Mouse (Mus musculus): ENCODE measurements around the gene Pcx. TPM values are rescaled to one million over a fixed set of nuclear protein-coding genes. Genes with fewer than 3 reads are reported as not detected.

Pcx gene
- polyA plus RNA-seq, 1 experiment from 2014 or later = 24.8 TPM

DNA sequence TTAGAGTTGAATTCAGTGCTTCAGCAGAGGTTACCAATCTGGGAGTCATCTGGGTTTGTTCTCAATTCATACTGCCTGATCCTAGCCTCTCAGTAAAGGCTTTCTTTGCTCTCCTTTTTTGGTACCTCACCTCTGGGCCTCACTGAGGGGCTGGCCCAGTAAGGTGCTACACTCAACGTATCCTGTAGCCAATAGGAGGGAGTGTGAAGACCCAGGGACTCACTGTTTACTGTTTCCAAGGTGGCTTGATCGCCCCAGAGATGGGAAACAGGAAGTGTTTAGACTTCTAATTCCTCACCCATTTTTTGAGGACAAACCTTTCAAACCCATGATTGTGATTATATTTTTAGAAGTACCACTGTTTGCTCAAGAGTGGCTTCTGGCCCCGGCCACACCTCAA is 48.7 kb downstream of the Pcx start:
- 54% methylated on average over 3 of the region's 3 CpGs for WGBS
- ATAC-seq (ENCODE audit: low FRiP score) = no peak
- peaks cover 20% of the 10 kb centered on the region for H3K4me1 ChIP-seq

DNA sequence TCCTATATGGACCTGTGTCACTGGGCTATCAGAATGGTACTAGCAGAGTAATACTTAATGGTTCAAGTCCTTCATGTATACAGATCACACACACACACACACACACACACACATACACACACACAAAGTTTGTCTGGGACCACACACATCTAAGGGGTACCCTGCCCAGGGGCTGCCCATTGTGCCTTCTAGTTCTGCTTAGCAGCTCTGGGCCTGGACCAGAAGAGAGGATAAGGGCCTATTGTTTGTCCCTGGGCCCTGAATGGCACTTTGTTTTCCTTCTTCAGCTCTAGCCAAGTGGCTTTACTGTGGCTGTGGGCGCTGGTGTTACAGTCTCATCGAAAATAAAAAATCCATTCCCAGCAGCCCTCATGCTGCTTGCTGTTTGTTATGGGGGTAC is 49.3 kb downstream of the Pcx start:
- 0 out of 2 replicates have a peak, but pooled peaks have one; percentile 22 for ATAC-seq (ENCODE audit: low FRiP score)
- Histone ChIP-seq H3K27ac (0 out of 2 replicates have a peak overlapping the region, but pooled peaks have one; percentile 48), H3K9ac (no peak overlapping the region), H3K4me2 (replicated peaks) (no peak overlapping the region), H3K36me3 (no peaks in the 10 kb centered on the region), H3K27me3 (no peaks in the 10 kb centered on the region), H3K4me3 (no peak overlapping the region), H3K4me1 (peaks cover 20% of the 10 kb centered on the region), H3K9me3 (replicated peaks) (no peaks in the 10 kb centered on the region)
- WGBS = 58% methylated on average over 2 of the region's 2 CpGs

More for the DNA sequence above, 48.7 kb downstream of the Pcx start:
- Histone ChIP-seq H3K27ac (no peak overlapping the region), H3K36me3 (no peaks in the 10 kb centered on the region), H3K4me2 (replicated peaks) (no peak overlapping the region), H3K9ac (no peak overlapping the region), H3K9me3 (replicated peaks) (no peaks in the 10 kb centered on the region), H3K4me3 (no peak overlapping the region), H3K27me3 (no peaks in the 10 kb centered on the region)

DNA sequence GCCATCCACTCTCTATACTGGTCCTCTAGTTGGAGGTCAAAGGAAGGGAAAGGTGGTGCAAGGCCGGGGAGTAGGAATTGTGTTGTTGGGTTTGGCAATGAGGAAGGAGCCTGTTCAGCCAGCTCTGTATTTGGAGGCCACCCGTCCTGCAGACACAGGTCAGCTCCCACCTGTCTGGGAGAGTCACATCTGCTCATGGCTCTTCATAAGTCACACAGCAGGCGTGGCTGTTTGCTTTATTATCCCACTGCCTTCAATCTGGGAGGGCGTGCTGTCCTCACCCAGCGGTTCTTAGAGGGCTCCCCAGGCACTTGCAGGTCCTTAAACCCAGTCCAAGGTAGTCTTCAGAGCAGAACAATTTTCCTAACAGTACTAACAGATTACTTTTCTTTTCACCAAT is 49.9 kb downstream of the Pcx start:
- no peaks in the 10 kb centered on the region for H3K9me3 ChIP-seq (replicated peaks)
- no peak for ATAC-seq (ENCODE audit: low FRiP score)
- H3K36me3 ChIP-seq = no peaks in the 10 kb centered on the region
- H3K4me1 ChIP-seq = peaks cover 20% of the 10 kb centered on the region
- no peak overlapping the region for H3K9ac ChIP-seq
- WGBS = 77% methylated on average over 5 of the region's 5 CpGs
- 0 out of 2 replicates have a peak overlapping the region, but pooled peaks have one; percentile 48 for H3K27ac ChIP-seq
- H3K4me2 ChIP-seq (replicated peaks) = no peak overlapping the region
- no peak overlapping the region for H3K4me3 ChIP-seq
- H3K27me3 ChIP-seq = no peaks in the 10 kb centered on the region

DNA sequence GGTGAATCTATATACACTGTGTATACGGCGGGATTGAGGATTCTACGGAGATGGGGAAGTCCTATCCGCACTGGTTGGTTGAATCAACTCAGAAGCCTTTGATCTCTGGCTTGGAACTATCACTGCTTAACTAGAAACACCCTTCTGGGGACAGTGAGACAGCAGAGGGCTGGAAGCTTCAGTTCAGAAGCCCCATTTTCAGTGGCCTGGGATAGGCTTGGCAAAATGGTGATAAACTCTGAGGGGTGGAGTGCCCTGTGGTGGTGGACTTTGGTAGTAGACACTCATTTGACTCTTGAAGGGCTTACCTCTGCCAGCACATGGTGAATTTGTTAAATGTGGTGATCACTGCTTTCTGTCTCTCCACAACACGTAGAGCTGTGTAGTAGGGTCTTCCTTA is 55.4 kb downstream of the Pcx start:
- no peak for ATAC-seq (ENCODE audit: low FRiP score)
- no peak overlapping the region for H3K27ac ChIP-seq
- no peaks in the 10 kb centered on the region for H3K4me1 ChIP-seq
- H3K9me3 ChIP-seq (replicated peaks) = no peaks in the 10 kb centered on the region
- no peak overlapping the region for H3K9ac ChIP-seq
- no peaks in the 10 kb centered on the region for H3K36me3 ChIP-seq
- H3K27me3 ChIP-seq = no peaks in the 10 kb centered on the region
- no peak overlapping the region for H3K4me2 ChIP-seq (replicated peaks)
- H3K4me3 ChIP-seq = no peak overlapping the region
- WGBS = 86% methylated on average over 5 of the region's 5 CpGs

DNA sequence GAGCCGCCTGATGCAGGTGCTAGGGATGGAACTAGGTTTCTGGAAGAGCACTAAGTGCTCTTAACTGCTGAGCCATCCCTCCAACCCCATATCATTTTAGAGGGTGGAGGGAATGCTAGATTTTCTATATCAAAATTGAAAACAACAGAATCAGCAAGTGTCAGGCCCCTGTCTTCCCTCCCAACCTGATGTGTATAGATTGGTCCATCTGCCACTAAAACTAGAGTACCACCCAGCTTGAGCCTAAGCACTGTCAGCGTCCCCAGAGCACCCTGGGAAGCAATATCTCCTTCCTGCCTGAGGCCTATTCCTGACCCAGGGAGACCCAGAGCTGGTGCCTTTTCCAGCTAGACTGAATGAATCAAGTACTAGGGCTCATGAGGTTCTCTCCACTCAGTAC is 56.6 kb downstream of the Pcx start:
- no peaks in the 10 kb centered on the region for H3K36me3 ChIP-seq
- no peaks in the 10 kb centered on the region for H3K4me1 ChIP-seq
- no peak overlapping the region for H3K4me3 ChIP-seq
- 79% methylated on average over 2 of the region's 2 CpGs for WGBS
- H3K4me2 ChIP-seq (replicated peaks) = no peak overlapping the region
- no peak for ATAC-seq (ENCODE audit: low FRiP score)
- H3K9ac ChIP-seq = 0 out of 2 replicates have a peak overlapping the region, but pooled peaks have one; percentile 4
- H3K27ac ChIP-seq = no peak overlapping the region
- no peaks in the 10 kb centered on the region for H3K9me3 ChIP-seq (replicated peaks)
- H3K27me3 ChIP-seq = no peaks in the 10 kb centered on the region

DNA sequence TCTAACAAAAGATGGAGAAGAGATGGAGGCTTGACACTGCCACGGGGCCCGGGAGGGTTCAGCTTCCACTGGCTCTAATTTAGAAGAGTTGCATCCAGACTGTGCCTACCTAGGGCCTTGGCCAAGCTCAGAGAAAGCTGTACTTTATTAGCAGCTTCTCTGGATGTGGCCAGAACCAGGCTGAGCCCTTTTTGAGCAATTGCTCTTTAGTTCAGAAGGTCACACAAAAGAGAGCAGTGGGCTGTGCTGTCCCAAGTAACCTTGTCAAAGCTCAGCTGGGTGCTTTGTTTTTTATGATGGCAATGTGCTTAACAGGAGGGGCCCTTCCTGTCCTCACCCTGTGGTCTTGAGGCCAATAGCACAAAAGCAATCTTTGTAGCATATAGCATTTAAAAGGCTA is 57.4 kb downstream of the Pcx start:
- Histone ChIP-seq H3K27ac (no peak overlapping the region), H3K4me2 (replicated peaks) (no peak overlapping the region), H3K4me1 (no peaks in the 10 kb centered on the region), H3K4me3 (no peak overlapping the region), H3K9me3 (replicated peaks) (no peaks in the 10 kb centered on the region), H3K27me3 (no peaks in the 10 kb centered on the region), H3K9ac (no peak overlapping the region), H3K36me3 (no peaks in the 10 kb centered on the region)
- ATAC-seq (ENCODE audit: low FRiP score) = no peak
- 89% methylated on average over 2 of the region's 2 CpGs for WGBS

DNA sequence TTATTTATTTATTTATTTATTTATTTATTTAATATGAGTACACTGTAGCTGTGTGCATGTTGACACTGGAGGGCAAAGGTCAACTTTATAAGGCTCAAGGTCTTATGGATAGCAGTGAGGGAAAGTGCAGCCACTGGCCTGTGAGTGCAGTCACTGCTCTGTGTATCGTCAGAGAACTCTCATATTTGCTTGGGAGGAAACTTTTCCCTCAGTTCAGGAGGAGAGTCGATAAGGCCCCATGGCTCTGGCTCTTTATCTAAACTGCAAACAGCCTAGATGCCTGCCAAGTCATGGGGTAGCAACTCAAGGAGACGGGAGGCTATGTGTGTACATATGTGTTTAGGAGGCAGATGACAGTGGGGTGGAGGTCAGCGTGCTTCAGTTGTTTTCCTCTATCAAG is 58.6 kb downstream of the Pcx start:
- H3K4me3 ChIP-seq = no peak overlapping the region
- no peak overlapping the region for H3K9ac ChIP-seq
- no peak overlapping the region for H3K27ac ChIP-seq

DNA sequence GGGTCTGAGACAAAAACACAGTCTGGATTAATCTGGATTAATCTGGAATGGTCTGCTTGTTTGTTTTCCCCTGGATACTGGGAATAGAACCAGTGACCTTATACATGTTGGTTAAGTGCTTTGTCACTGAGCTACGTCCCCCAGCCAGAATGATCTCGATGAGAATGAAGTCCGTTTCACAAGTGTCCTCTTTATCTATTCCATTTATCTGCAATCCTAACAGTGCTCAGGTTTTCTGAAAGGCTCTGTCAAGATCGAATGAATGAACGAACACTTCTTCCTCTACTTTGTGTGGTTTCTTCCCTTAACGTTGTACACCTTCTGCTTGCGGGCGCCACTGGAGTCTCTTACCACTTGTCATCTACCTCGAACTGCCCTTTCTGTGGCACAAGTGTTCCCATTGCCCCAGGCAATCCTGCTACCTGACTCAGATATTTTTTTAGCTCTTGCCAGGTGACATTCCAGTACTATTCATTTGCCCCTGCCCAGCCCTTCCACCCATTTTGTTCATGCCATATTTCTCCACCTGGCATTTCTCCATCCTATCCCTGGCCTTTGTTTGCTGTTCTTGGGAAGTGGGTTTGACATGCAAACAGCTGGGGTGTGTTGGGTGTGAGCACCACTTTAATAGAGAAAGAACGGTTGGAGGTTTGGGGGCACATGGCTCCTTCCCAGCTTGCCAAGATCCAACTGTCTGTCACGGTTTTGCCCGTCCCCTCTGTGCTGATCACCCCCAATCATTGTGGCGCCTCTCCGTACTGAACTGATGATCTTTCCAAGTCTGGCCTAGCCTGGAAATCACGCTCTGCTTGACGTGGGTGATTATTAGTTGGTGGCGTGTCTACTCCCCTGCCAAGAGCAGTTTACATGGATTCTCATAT is 59.3 kb downstream of the Pcx start:
- Histone ChIP-seq H3K4me3 (no peak overlapping the region), H3K4me2 (replicated peaks) (no peak overlapping the region), H3K9me3 (replicated peaks) (no peaks in the 10 kb centered on the region), H3K27ac (no peak overlapping the region), H3K27me3 (no peaks in the 10 kb centered on the region), H3K4me1 (no peaks in the 10 kb centered on the region), H3K9ac (no peak overlapping the region), H3K36me3 (no peaks in the 10 kb centered on the region)
- ATAC-seq (ENCODE audit: low FRiP score) = no peak
- WGBS = 88% methylated on average over 17 of the region's 17 CpGs

More for the DNA sequence above, 58.6 kb downstream of the Pcx start:
- Histone ChIP-seq H3K36me3 (no peaks in the 10 kb centered on the region), H3K9me3 (replicated peaks) (no peaks in the 10 kb centered on the region), H3K4me1 (no peaks in the 10 kb centered on the region), H3K27me3 (no peaks in the 10 kb centered on the region), H3K4me2 (replicated peaks) (no peak overlapping the region)
- 81% methylated on average over 4 of the region's 4 CpGs for WGBS
- ATAC-seq (ENCODE audit: low FRiP score) = no peak

DNA sequence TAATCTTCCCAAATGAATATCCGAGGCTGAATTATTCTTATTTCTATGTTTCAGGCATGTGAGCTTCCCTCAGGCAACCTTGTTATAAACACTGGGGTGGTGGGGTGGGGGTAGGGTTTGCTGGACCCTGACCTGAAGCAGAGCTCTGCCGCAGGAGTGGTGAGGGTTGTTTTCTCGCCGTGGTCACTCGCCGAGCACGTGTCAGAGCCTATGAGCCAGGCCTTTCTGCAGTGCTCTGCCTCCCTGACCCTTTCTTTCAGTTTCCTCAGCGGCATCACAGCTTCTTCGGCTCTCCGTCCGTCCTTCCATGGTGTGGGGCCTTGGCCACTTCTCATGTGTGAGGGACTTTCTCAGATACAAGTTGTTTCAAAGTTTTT is 60.0 kb downstream of the Pcx start:
- no peak overlapping the region for H3K27ac ChIP-seq
- H3K4me3 ChIP-seq = no peak overlapping the region
- H3K36me3 ChIP-seq = no peaks in the 10 kb centered on the region
- no peaks in the 10 kb centered on the region for H3K27me3 ChIP-seq
- no peak for ATAC-seq (ENCODE audit: low FRiP score)
- no peak overlapping the region for H3K4me2 ChIP-seq (replicated peaks)
- H3K4me1 ChIP-seq = no peaks in the 10 kb centered on the region
- 83% methylated on average over 11 of the region's 11 CpGs for WGBS
- H3K9ac ChIP-seq = no peak overlapping the region
- no peaks in the 10 kb centered on the region for H3K9me3 ChIP-seq (replicated peaks)

DNA sequence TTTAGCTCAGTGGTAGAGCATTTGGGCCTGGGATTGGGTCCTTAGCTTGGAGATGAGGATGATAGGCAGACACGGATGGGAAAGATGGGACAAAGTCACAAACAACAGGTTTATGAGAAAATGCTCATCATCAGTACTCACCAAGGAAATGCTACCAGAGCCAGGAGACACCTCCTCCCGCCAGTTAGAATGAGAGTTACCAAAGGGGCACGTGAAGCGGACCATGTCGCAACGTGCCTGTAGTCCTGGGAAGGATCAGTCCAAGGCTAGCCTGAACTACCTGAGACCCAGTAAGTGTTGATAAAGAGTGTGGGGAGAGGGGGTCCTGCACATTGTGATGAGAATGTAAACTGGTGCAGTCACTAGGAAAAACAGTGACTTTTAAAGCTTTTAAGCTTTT is 60.5 kb downstream of the Pcx start:
- Histone ChIP-seq H3K36me3 (no peaks in the 10 kb centered on the region), H3K4me3 (no peak overlapping the region), H3K27me3 (no peaks in the 10 kb centered on the region), H3K4me1 (no peaks in the 10 kb centered on the region), H3K4me2 (replicated peaks) (no peak overlapping the region), H3K27ac (no peak overlapping the region), H3K9me3 (replicated peaks) (no peaks in the 10 kb centered on the region), H3K9ac (no peak overlapping the region)
- WGBS = 86% methylated on average over 6 of the region's 6 CpGs
- no peak for ATAC-seq (ENCODE audit: low FRiP score)

DNA sequence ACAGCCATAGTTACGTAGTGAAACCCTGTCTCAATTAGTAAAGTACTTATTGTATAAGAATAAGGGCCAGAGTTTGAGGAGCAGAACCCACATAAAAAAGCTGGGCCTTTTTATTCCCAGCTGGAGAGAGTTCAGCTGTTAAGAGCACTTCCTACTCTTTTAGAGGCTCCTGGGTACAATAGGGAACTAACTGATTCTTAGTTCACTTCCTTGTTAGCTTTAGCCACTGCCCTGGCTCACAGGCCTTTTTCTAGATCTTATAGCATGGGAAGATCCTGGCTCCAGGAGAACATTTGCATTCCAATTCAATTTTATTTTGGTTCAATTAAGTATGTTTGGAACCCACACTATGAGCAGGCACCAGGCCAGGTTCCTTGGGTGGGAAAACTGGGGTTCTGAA is 61.4 kb downstream of the Pcx start:
- Histone ChIP-seq H3K4me1 (no peaks in the 10 kb centered on the region), H3K36me3 (no peaks in the 10 kb centered on the region), H3K4me3 (no peak overlapping the region), H3K27me3 (no peaks in the 10 kb centered on the region), H3K9me3 (replicated peaks) (no peaks in the 10 kb centered on the region), H3K9ac (no peak overlapping the region), H3K4me2 (replicated peaks) (no peak overlapping the region), H3K27ac (no peak overlapping the region)
- ATAC-seq (ENCODE audit: low FRiP score) = no peak
- 76% methylated on average over 1 of the region's 1 CpGs for WGBS

DNA sequence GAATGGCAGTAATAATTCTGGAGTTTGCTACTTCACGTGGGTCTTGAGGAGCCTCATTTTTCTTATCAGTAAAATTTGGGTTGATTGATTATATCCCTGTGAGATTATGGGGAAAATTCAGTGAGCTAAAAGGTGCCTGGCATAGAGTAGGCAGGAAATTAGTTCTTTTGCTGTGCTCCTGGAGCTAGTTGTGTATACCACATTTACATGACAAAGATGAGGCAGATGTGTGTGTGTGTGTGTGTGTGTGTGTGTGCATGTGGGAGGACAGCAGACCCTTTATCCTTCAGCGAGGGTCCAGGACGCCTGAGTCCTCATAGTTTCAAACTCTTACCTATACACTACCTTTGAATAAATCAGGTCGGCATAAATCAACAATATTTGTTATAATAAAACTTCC is 61.8 kb downstream of the Pcx start:
- no peak overlapping the region for H3K9ac ChIP-seq
- whole genome bisulfite sequencing = 53% methylated on average over 4 of the region's 4 CpGs
- H3K4me2 ChIP-seq (replicated peaks) = no peak overlapping the region
- no peak overlapping the region for H3K4me3 ChIP-seq
- H3K27me3 ChIP-seq = no peaks in the 10 kb centered on the region
- no peaks in the 10 kb centered on the region for H3K36me3 ChIP-seq
- H3K9me3 ChIP-seq (replicated peaks) = no peaks in the 10 kb centered on the region
- no peak overlapping the region for H3K27ac ChIP-seq
- no peaks in the 10 kb centered on the region for H3K4me1 ChIP-seq
- ATAC-seq (ENCODE audit: low FRiP score) = no peak

DNA sequence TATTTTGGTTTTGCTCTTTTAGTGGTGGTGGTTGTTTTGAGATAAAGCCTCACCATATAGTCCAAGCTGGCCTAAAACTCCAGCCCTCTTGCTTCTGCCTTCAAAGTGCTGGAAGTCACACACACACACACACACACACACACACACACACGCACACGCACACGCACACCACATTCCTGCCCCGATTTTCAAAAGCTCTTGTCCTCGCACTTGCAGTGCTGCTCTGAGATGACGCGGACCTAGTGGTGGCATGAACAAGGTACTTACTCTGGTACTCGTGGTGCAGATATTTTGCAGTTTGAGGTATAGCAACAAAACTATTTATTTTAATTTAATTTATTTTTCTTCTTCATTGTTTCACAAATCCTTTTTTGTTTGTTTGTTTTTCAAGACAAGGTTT is 62.2 kb downstream of the Pcx start:
- WGBS = 79% methylated on average over 8 of the region's 8 CpGs

More for the DNA sequence above, 62.2 kb downstream of the Pcx start:
- Histone ChIP-seq H3K9me3 (replicated peaks) (no peaks in the 10 kb centered on the region), H3K27me3 (no peaks in the 10 kb centered on the region), H3K36me3 (no peaks in the 10 kb centered on the region), H3K9ac (no peak overlapping the region), H3K4me2 (replicated peaks) (no peak overlapping the region), H3K4me3 (no peak overlapping the region), H3K27ac (no peak overlapping the region), H3K4me1 (no peaks in the 10 kb centered on the region)
- no peak for ATAC-seq (ENCODE audit: low FRiP score)

Measured in hindbrain, embryonic 12.5 days (tissue).